Mouse (Mus musculus) kidney, postnatal 0 days (tissue): Measurements from ENCODE around the gene Plod2. TPM values are rescaled to one million over a fixed set of nuclear protein-coding genes. Genes with fewer than 3 reads are reported as not detected.

Source experiments
- ATAC-seq: fragments of 200-750 bp; cut with Nextera tagmentation; replicated peaks from 2 replicates; pipeline ENCODE4 v1.8.0; 2017; ENCODE audit warnings: low read depth, moderate number of reproducible peaks, moderate TSS enrichment, moderate library complexity; ENCODE audit not compliant: low FRiP score
- DNase-seq: peaks from one replicate; pipeline ENCODE4 v3.0.0-alpha.2; 2016; ENCODE audit warnings: low spot score
- H3K27ac ChIP-seq: fragments of 300-500 bp; sonication (generic); 2 replicates; pipeline ENCODE4 v1.5.1; 2014; ENCODE audit warnings: mild to moderate bottlenecking
- H3K27me3 ChIP-seq: fragments of 300-500 bp; sonication (generic); 2 replicates; pipeline ENCODE4 v1.6.1; 2014; ENCODE audit warnings: low read length, mixed read lengths; ENCODE audit not compliant: insufficient read depth
- H3K36me3 ChIP-seq: fragments of 300-500 bp; sonication (generic); 2 replicates; pipeline ENCODE4 v1.6.1; 2014; ENCODE audit warnings: low read length, mixed read lengths; ENCODE audit not compliant: insufficient read depth
- H3K4me1 ChIP-seq: fragments of 300-500 bp; sonication (generic); replicated peaks from 2 replicates; pipeline ENCODE4 v1.6.1; 2014; ENCODE audit warnings: antibody characterized with exemption, low read length, mixed read lengths; ENCODE audit not compliant: insufficient read depth
- H3K4me2 ChIP-seq: fragments of 300-500 bp; sonication (generic); 2 replicates; pipeline ENCODE4 v1.6.1; 2014; ENCODE audit warnings: mild to moderate bottlenecking, low read length, moderate library complexity, mixed read lengths
- H3K4me3 ChIP-seq: fragments of 300-500 bp; sonication (generic); replicated peaks from 2 replicates; pipeline ENCODE4 v1.5.1; 2014; ENCODE audit warnings: low read depth, low read length
- H3K9ac ChIP-seq: fragments of 300-500 bp; sonication (generic); 2 replicates; pipeline ENCODE4 v1.6.1; 2014; ENCODE audit warnings: low read depth, low read length
- H3K9me3 ChIP-seq: fragments of 300-500 bp; sonication (generic); replicated peaks from 2 replicates; pipeline ENCODE4 v1.6.1; 2016; ENCODE audit warnings: low read length, inconsistent platforms, mixed read lengths
- CTCF ChIP-seq: IDR thresholded peaks from 2 replicates; pipeline ENCODE4 v1.5.1; 2016; ENCODE audit warnings: antibody characterized with exemption, low read depth, mild to moderate bottlenecking, moderate library complexity
- WGBS: fragments of 180-500 bp; shearing (Covaris S2); extraction: QIAGEN DNeasy Blood & Tissue Kit; methylation state at CpG from one replicate; pipeline ENCODE4 v1.1.7; 2014; 5-methylcytosine and 5-hydroxymethylcytosine counted together
- polyA plus RNA-seq: library from polyadenylated mRNA; unstranded; fragments of >200 nt; fragmentation: Nextera tagmentation; extraction: Ambion mirVana; gene quantifications from 2 replicates; pipeline ENCODE4 v1.2.1, GENCODE M21; 2015

Plod2 gene
- polyA plus RNA-seq, 1 experiment from 2014 or later, result 37.1 TPM

DNA sequence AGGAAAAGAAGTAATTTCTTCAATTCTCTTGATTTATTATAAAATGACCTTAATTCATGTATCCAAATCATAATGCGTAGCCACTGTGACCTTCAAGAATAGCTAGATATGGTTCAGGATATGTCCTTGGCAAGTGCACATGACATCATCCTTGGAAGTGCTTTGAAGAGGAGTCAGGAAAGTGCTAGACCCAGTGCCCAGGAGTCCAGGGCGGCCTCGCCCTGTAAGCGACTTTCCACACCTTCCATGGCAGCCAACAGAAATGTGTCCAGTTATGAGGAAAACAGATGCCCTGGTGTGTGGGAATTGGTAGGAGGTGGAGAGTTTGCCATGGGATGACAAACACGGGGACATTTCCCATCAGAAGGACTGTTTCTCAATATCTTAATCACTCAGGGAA lies 47.0 kb downstream of the Plod2 start:
- Histone ChIP-seq H3K4me2 (no peak overlapping the region), H3K9ac (no peak overlapping the region), H3K27ac (no peak overlapping the region), H3K4me1 (no peaks in the 10 kb centered on the region), H3K27me3 (no peaks in the 10 kb centered on the region), H3K4me3 (no peak overlapping the region), H3K36me3 (peaks cover 17% of the 10 kb centered on the region; the same call in 1 of the 2 replicates), H3K9me3 (no peaks in the 10 kb centered on the region)
- DNase-seq, result no peak
- ATAC-seq, result no peak
- 89% methylated on average over 5 of the region's 5 CpGs for WGBS
- no peak for TF ChIP-seq CTCF

- ATAC-seq (no peak), DNase-seq (no peak)
- WGBS, result 91% methylated on average over 5 of the region's 5 CpGs
- Histone ChIP-seq H3K4me3 (no peak overlapping the region), H3K27me3 (no peaks in the 10 kb centered on the region), H3K27ac (no peak overlapping the region), H3K9ac (no peak overlapping the region), H3K36me3 (peaks cover 12% of the 10 kb centered on the region; the same call in 1 of the 2 replicates), H3K4me2 (no peak overlapping the region), H3K9me3 (no peaks in the 10 kb centered on the region), H3K4me1 (no peaks in the 10 kb centered on the region)
- TF ChIP-seq CTCF, result no peak
These were observed 49.5 kb downstream of the Plod2 start for GRCm38 (mm10) chr9:92591482-92591881.

DNA sequence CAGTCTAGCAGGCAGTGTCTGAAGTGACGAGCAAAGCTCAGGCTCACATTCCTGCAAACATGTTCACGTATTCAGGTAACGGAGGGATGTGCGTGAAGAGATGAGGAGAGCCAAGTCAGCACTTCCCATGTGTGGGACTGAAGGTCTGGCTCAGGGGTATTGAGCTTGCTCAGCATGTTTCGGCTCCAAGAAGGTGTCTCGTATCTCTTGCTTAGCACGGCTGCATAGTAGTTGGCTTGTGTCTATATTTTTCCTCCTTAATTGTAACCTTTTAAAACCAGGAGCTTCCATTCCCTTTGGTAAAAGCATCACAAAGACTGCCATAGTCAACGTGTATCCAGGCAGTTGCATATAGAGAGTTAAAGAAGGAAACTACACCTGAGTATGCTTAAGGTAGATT lies 50.7 kb downstream of the Plod2 start:
- ATAC-seq, result no peak
- WGBS, result 88% methylated on average over 8 of the region's 8 CpGs
- no peak overlapping the region for H3K4me2 ChIP-seq

DNA sequence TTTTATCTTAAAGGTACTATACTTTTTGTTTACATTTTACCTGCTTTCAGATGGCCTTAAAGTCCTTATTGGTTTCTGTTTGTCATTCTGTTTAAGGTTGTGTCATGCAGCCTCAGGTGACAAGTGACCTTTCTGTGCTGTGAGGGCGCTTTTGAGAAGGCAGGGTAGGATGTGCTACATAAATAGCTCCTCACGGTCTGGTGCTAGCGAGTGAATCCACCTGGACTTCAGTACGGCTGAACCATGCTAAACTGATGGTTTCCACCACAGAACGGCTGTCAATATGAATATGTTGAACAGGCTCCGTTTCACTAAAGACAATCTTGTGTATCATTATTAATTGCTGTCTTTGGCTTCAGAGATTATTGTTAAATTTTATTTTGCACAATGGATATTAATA lies 52.5 kb downstream of the Plod2 start:
- DNase-seq, result no peak
- H3K27ac ChIP-seq, result no peak overlapping the region
- H3K27me3 ChIP-seq, result no peaks in the 10 kb centered on the region
- no peaks in the 10 kb centered on the region for H3K9me3 ChIP-seq
- no peak overlapping the region for H3K9ac ChIP-seq
- H3K4me3 ChIP-seq, result no peak overlapping the region
- no peak overlapping the region for H3K4me2 ChIP-seq
- 44% methylated on average over 6 of the region's 6 CpGs for WGBS
- no peaks in the 10 kb centered on the region for H3K4me1 ChIP-seq
- no peak for ATAC-seq
- peaks cover 7% of the 10 kb centered on the region; the same call in 1 of the 2 replicates for H3K36me3 ChIP-seq
- no peak for TF ChIP-seq CTCF

More for the DNA sequence above, 50.7 kb downstream of the Plod2 start:
- H3K9me3 ChIP-seq, result no peaks in the 10 kb centered on the region
- no peak for TF ChIP-seq CTCF
- no peaks in the 10 kb centered on the region for H3K27me3 ChIP-seq
- no peaks in the 10 kb centered on the region for H3K4me1 ChIP-seq
- H3K9ac ChIP-seq, result no peak overlapping the region
- no peak overlapping the region for H3K4me3 ChIP-seq
- H3K36me3 ChIP-seq, result peaks cover 12% of the 10 kb centered on the region; the same call in 1 of the 2 replicates
- no peak for DNase-seq
- no peak overlapping the region for H3K27ac ChIP-seq

- Histone ChIP-seq H3K27me3 (no peaks in the 10 kb centered on the region), H3K4me2 (no peak overlapping the region), H3K9ac (no peak overlapping the region), H3K9me3 (no peaks in the 10 kb centered on the region), H3K27ac (no peak overlapping the region), H3K4me3 (no peak overlapping the region), H3K4me1 (no peaks in the 10 kb centered on the region), H3K36me3 (0 out of 2 replicates have a peak, but pooled peaks cover 3% of the 10 kb centered on the region)
- 84% methylated on average over 4 of the region's 4 CpGs for WGBS
- DNase-seq (no peak), ATAC-seq (no peak)
- TF ChIP-seq CTCF, result no peak
These were observed 53.3 kb downstream of the Plod2 start for GRCm38 (mm10) chr9:92595296-92595695.

- H3K9ac ChIP-seq, result no peak overlapping the region
- H3K27ac ChIP-seq, result no peak overlapping the region
- no peaks in the 10 kb centered on the region for H3K4me1 ChIP-seq
- 0 out of 2 replicates have a peak, but pooled peaks cover 3% of the 10 kb centered on the region for H3K36me3 ChIP-seq
- WGBS, result 94% methylated on average over 9 of the region's 9 CpGs
- H3K4me3 ChIP-seq, result no peak overlapping the region
- no peak for TF ChIP-seq CTCF
- H3K9me3 ChIP-seq, result no peaks in the 10 kb centered on the region
- H3K4me2 ChIP-seq, result no peak overlapping the region
- H3K27me3 ChIP-seq, result no peaks in the 10 kb centered on the region
- ATAC-seq, result no peak; the same call in 1 of the 2 replicates
- DNase-seq, result no peak
These were observed 55.0 kb downstream of the Plod2 start for GRCm38 (mm10) chr9:92596916-92597547.
